Mouse (Mus musculus) ES-Bruce4 (cell line): Measurements from ENCODE around the gene D6Wsu163e.

ENCODE experiments used
- CTCF ChIP-seq: IDR thresholded peaks from one replicate; pipeline ENCODE4 v1.8.1; 2011; ENCODE audit warnings: low read depth, low read length
- POLR2A ChIP-seq: IDR thresholded peaks from one replicate; pipeline ENCODE4 v1.8.1; 2011; ENCODE audit warnings: low read length; ENCODE audit not compliant: insufficient read depth

DNA sequence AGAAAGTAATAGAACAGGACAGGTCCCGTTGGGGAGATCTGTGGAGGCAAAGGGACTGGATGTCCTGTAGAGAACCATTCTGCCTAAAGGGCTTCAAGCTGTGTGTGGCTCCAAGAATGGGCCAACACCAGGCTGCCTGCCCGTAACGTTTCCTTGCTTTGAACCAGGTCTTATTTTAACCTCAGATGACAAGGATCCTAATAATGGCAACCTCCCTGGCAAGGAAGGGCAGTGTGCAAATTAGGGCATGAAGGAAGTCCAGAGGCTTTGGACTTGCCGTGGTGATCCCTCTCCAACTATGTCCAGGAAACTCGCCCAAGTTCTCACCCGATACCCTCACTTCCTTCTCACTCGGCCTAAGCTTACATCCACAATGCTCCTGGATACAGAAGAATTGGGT lies 85.1 kb downstream of the D6Wsu163e start:
- TF ChIP-seq POLR2A (no peak), CTCF (no peak)
